Mouse (Mus musculus) hindbrain, embryonic 11.5 days (tissue): ENCODE measurements around the gene Mapk1ip1l. TPM values are rescaled to one million over a fixed set of nuclear protein-coding genes. Genes with fewer than 3 reads are reported as not detected.

Experiments
- ATAC-seq: fragments of 200-750 bp; cut with Nextera tagmentation; 2 replicates; pipeline ENCODE4 v1.8.0; 2017; ENCODE audit warnings: mild to moderate bottlenecking, moderate TSS enrichment, moderate library complexity; ENCODE audit not compliant: low FRiP score
- DNase-seq: peaks from one replicate; pipeline ENCODE4 v3.0.0-alpha.2; 2015; ENCODE audit warnings: low spot score
- H3K27ac ChIP-seq: fragments of 300-500 bp; sonication (generic); 2 replicates; pipeline ENCODE4 v1.5.1; 2014; ENCODE audit warnings: mild to moderate bottlenecking, low read depth, low read length
- H3K27me3 ChIP-seq: fragments of 300-500 bp; sonication (generic); 2 replicates; pipeline ENCODE4 v1.6.1; 2014; ENCODE audit warnings: mild to moderate bottlenecking, low read length, moderate library complexity, mixed read lengths; ENCODE audit not compliant: control insufficient read depth, insufficient read depth
- H3K36me3 ChIP-seq: fragments of 300-500 bp; sonication (generic); 2 replicates; pipeline ENCODE4 v1.6.1; 2014; ENCODE audit warnings: mild to moderate bottlenecking, low read length, moderate library complexity, mixed read lengths; ENCODE audit not compliant: control insufficient read depth, insufficient read depth
- H3K4me1 ChIP-seq: fragments of 300-500 bp; sonication (generic); replicated peaks from 2 replicates; pipeline ENCODE4 v1.6.1; 2014; ENCODE audit warnings: low read length, mixed read lengths; ENCODE audit not compliant: control insufficient read depth, insufficient read depth
- H3K4me2 ChIP-seq: fragments of 300-500 bp; sonication (generic); replicated peaks from 2 replicates; pipeline ENCODE4 v1.6.1; 2014; ENCODE audit warnings: mild to moderate bottlenecking, low read depth, low read length
- H3K4me3 ChIP-seq: fragments of 300-500 bp; sonication (generic); 2 replicates; pipeline ENCODE4 v1.5.1; 2014; ENCODE audit warnings: low read depth, low read length
- H3K9ac ChIP-seq: fragments of 300-500 bp; sonication (generic); 2 replicates; pipeline ENCODE4 v1.6.1; 2014; ENCODE audit warnings: low read depth, low read length
- H3K9me3 ChIP-seq: fragments of 300-500 bp; sonication (generic); 2 replicates; pipeline ENCODE4 v1.6.1; 2016; ENCODE audit warnings: low read length; ENCODE audit not compliant: control insufficient read depth
- WGBS: fragments of 180-500 bp; shearing (Covaris S2); extraction: QIAGEN DNeasy Blood & Tissue Kit; methylation state at CpG from one replicate; pipeline ENCODE4 v1.1.7; 2014; 5-methylcytosine and 5-hydroxymethylcytosine counted together
- polyA plus RNA-seq: library from polyadenylated mRNA; unstranded; fragments of >200 nt; fragmentation: Nextera tagmentation; extraction: Ambion mirVana; gene quantifications from 2 replicates; pipeline ENCODE4 v1.2.1, GENCODE M21; 2014

The Mapk1ip1l gene
- polyA plus RNA-seq, 1 experiment from 2014 or later, result 86.4 TPM

GRCm38 (mm10) chr14:47340231-47340925, 42.3 kb downstream of the Mapk1ip1l start:
- Histone ChIP-seq H3K27ac (no peak overlapping the region), H3K27me3 (no peaks in the 10 kb centered on the region), H3K36me3 (no peaks in the 10 kb centered on the region), H3K4me3 (no peak overlapping the region), H3K4me1 (no peaks in the 10 kb centered on the region), H3K4me2 (no peak overlapping the region), H3K9ac (no peak overlapping the region), H3K9me3 (no peaks in the 10 kb centered on the region)
- DNase-seq, result no peak
- no peak for ATAC-seq
- 86% methylated on average over 10 of the region's 10 CpGs for WGBS

GRCm38 (mm10) chr14:47341811-47342291, 43.8 kb downstream of the Mapk1ip1l start:
- Histone ChIP-seq H3K9ac (0 out of 2 replicates have a peak overlapping the region, but pooled peaks have one; percentile 5), H3K27ac (no peak overlapping the region), H3K4me3 (no peak overlapping the region), H3K4me2 (no peak overlapping the region), H3K4me1 (no peaks in the 10 kb centered on the region), H3K9me3 (no peaks in the 10 kb centered on the region), H3K36me3 (no peaks in the 10 kb centered on the region), H3K27me3 (no peaks in the 10 kb centered on the region)
- DNase-seq (no peak), ATAC-seq (no peak; the same call in 1 of the 2 replicates)
- 68% methylated on average over 4 of the region's 4 CpGs for WGBS

GRCm38 (mm10) chr14:47346715-47347114, 48.6 kb downstream of the Mapk1ip1l start:
- Histone ChIP-seq H3K27me3 (no peaks in the 10 kb centered on the region), H3K4me1 (no peaks in the 10 kb centered on the region), H3K9ac (no peak overlapping the region), H3K36me3 (no peaks in the 10 kb centered on the region), H3K27ac (no peak overlapping the region), H3K4me3 (no peak overlapping the region), H3K4me2 (no peak overlapping the region), H3K9me3 (no peaks in the 10 kb centered on the region)
- 94% methylated on average over 1 of the region's 1 CpGs for WGBS
- ATAC-seq, result no peak
- DNase-seq, result no peak

GRCm38 (mm10) chr14:47350974-47351373, 52.9 kb downstream of the Mapk1ip1l start:
- 87% methylated on average over 2 of the region's 2 CpGs for WGBS
- H3K27ac ChIP-seq, result no peak overlapping the region
- H3K4me3 ChIP-seq, result no peak overlapping the region
- no peaks in the 10 kb centered on the region for H3K9me3 ChIP-seq
- H3K27me3 ChIP-seq, result no peaks in the 10 kb centered on the region
- no peak for DNase-seq
- no peak for ATAC-seq
- H3K36me3 ChIP-seq, result no peaks in the 10 kb centered on the region
- no peak overlapping the region for H3K4me2 ChIP-seq
- no peaks in the 10 kb centered on the region for H3K4me1 ChIP-seq
- no peak overlapping the region for H3K9ac ChIP-seq

- DNase-seq, result no peak
- no peak overlapping the region for H3K4me2 ChIP-seq
- ATAC-seq, result no peak
- H3K27me3 ChIP-seq, result no peaks in the 10 kb centered on the region
- H3K9ac ChIP-seq, result no peak overlapping the region
- H3K9me3 ChIP-seq, result no peaks in the 10 kb centered on the region
- no peaks in the 10 kb centered on the region for H3K4me1 ChIP-seq
- no peaks in the 10 kb centered on the region for H3K36me3 ChIP-seq
- no peak overlapping the region for H3K4me3 ChIP-seq
- 89% methylated on average over 10 of the region's 10 CpGs for WGBS
- H3K27ac ChIP-seq, result no peak overlapping the region
Observed at GRCm38 (mm10) chr14:47352272-47352671, 54.2 kb downstream of the Mapk1ip1l start.

- 88% methylated on average over 4 of the region's 4 CpGs for WGBS
- Histone ChIP-seq H3K4me1 (no peaks in the 10 kb centered on the region), H3K4me2 (no peak overlapping the region), H3K27ac (no peak overlapping the region), H3K27me3 (no peaks in the 10 kb centered on the region), H3K9me3 (no peaks in the 10 kb centered on the region), H3K4me3 (no peak overlapping the region), H3K36me3 (no peaks in the 10 kb centered on the region), H3K9ac (no peak overlapping the region)
- ATAC-seq, result no peak
- DNase-seq, result no peak
Observed at GRCm38 (mm10) chr14:47353240-47353639, 55.2 kb downstream of the Mapk1ip1l start.

- 64% methylated on average over 8 of the region's 8 CpGs for WGBS
- Histone ChIP-seq H3K4me3 (no peak overlapping the region), H3K4me2 (no peak overlapping the region), H3K9me3 (no peaks in the 10 kb centered on the region), H3K27me3 (no peaks in the 10 kb centered on the region), H3K4me1 (no peaks in the 10 kb centered on the region), H3K36me3 (no peaks in the 10 kb centered on the region), H3K27ac (no peak overlapping the region), H3K9ac (no peak overlapping the region)
- no peak for DNase-seq
- no peak for ATAC-seq
Observed at GRCm38 (mm10) chr14:47354111-47354577, 56.1 kb downstream of the Mapk1ip1l start.

GRCm38 (mm10) chr14:47354948-47355347, 56.9 kb downstream of the Mapk1ip1l start:
- Histone ChIP-seq H3K36me3 (no peaks in the 10 kb centered on the region), H3K27ac (no peak overlapping the region), H3K4me1 (no peaks in the 10 kb centered on the region), H3K9me3 (no peaks in the 10 kb centered on the region), H3K9ac (no peak overlapping the region), H3K27me3 (no peaks in the 10 kb centered on the region), H3K4me2 (no peak overlapping the region), H3K4me3 (no peak overlapping the region)
- ATAC-seq (no peak), DNase-seq (no peak)
- 81% methylated on average over 5 of the region's 5 CpGs for WGBS

GRCm38 (mm10) chr14:47356622-47357021, 58.6 kb downstream of the Mapk1ip1l start:
- no peaks in the 10 kb centered on the region for H3K9me3 ChIP-seq
- no peak overlapping the region for H3K9ac ChIP-seq
- no peaks in the 10 kb centered on the region for H3K27me3 ChIP-seq
- 79% methylated on average over 3 of the region's 3 CpGs for WGBS
- ATAC-seq (no peak), DNase-seq (no peak)
- H3K4me3 ChIP-seq, result no peak overlapping the region
- no peaks in the 10 kb centered on the region for H3K4me1 ChIP-seq
- no peaks in the 10 kb centered on the region for H3K36me3 ChIP-seq
- H3K4me2 ChIP-seq, result no peak overlapping the region
- H3K27ac ChIP-seq, result no peak overlapping the region
